ENCODE assay signal across 13 mouse cellular contexts in the genomic region with DNA sequence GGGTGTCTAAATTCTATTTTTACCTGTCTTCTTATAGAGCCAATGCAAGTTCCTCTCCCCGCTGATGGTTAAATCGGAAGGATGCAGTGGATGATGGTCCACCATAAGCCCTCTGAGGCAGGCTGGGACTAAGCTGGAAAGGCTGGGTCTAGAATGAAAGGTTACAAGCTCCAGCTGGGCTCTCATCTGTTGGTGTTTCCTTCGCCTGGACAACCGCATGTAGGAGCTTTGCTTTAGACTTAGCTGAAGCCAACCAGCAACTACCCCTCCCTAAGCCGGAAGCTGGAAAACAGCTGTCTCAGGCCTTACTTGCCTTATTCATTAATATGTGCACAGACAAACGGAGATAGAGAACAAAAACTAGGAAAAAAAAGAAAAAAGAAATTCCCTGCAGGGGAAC.
"Had no signal": no experiment of that assay in that cellular context is flagged by ENCODE, and none has a peak within 500 bp of the region (broad histone marks: within the 10 kb centered on the region; RNA-seq: fewer than 3 reads in every experiment).

No protein-coding gene starts in this region.

- H3K4me2 ChIP-seq: kidney, embryonic 15.5 days; liver, embryonic 11.5 days; liver, embryonic 15.5 days; neural tube, embryonic 12.5 days had no signal

- H3K27me3 ChIP-seq: kidney, embryonic 15.5 days; liver, embryonic 15.5 days; neural tube, embryonic 12.5 days had no signal

- H3K9me3 ChIP-seq: kidney, embryonic 15.5 days; limb, embryonic 10.5 days; liver, embryonic 15.5 days; midbrain, embryonic 10.5 days; neural tube, embryonic 12.5 days had no signal

- ATAC-seq: hindbrain, embryonic 16.5 days; inflammation-experienced regulatory T-cells, adult 6 months; intestine, postnatal 0 days had no signal

- H3K27ac ChIP-seq: kidney, embryonic 15.5 days; left cerebral cortex, adult 2 months; limb, embryonic 10.5 days; liver, embryonic 15.5 days; midbrain, embryonic 10.5 days; neural tube, embryonic 12.5 days had no signal

- H3K36me3 ChIP-seq: kidney, embryonic 15.5 days; limb, embryonic 10.5 days; liver, embryonic 15.5 days; midbrain, embryonic 10.5 days; neural tube, embryonic 12.5 days had no signal

- H3K9ac ChIP-seq: kidney, embryonic 15.5 days; liver, embryonic 15.5 days; neural tube, embryonic 12.5 days had no signal

- DNase-seq: midbrain, embryonic 14.5 days; thymus, adult 2 months; thymus, postnatal 25 days had no signal

- H3K4me1 ChIP-seq: kidney, embryonic 15.5 days; limb, embryonic 10.5 days; liver, embryonic 15.5 days; midbrain, embryonic 10.5 days; neural tube, embryonic 12.5 days had no signal

- H3K4me3 ChIP-seq: kidney, embryonic 15.5 days; left cerebral cortex, adult 2 months; limb, embryonic 10.5 days; liver, embryonic 15.5 days; midbrain, embryonic 10.5 days; neural tube, embryonic 12.5 days had no signal
